Mouse (Mus musculus) liver, postnatal 0 days (tissue): ENCODE measurements at regions not wholly inside any gene's neighbourhood (a gene's known extent, or its start where the extent isn't known, plus 50 kb on each side); places are given as distances from the start of the nearest gene placed in this dataset.

Experiments
- ATAC-seq: fragments of 200-750 bp; cut with Nextera tagmentation; 2 replicates; pipeline ENCODE4 v1.8.0; 2017; ENCODE audit warnings: mild to moderate bottlenecking, moderate library complexity
- DNase-seq: peaks from one replicate; pipeline ENCODE4 v3.0.0-alpha.2; 2016
- H3K27ac ChIP-seq: fragments of 300-500 bp; sonication (generic); 2 replicates; pipeline ENCODE4 v1.5.1; 2014; ENCODE audit warnings: antibody characterized with exemption, moderate library complexity, mild to moderate bottlenecking, low read depth
- H3K27me3 ChIP-seq: fragments of 300-500 bp; sonication (generic); 2 replicates; pipeline ENCODE4 v1.6.1; 2014; ENCODE audit warnings: low read length, control low read depth, mixed read lengths; ENCODE audit not compliant: insufficient read depth
- H3K36me3 ChIP-seq: fragments of 300-500 bp; sonication (generic); replicated peaks from 2 replicates; pipeline ENCODE4 v1.6.1; 2014; ENCODE audit warnings: mild to moderate bottlenecking, control low read depth, low read length, moderate library complexity, mixed read lengths; ENCODE audit not compliant: insufficient read depth
- H3K4me1 ChIP-seq: fragments of 300-500 bp; sonication (generic); 2 replicates; pipeline ENCODE4 v1.6.1; 2014; ENCODE audit warnings: antibody characterized with exemption, mild to moderate bottlenecking, control low read depth; ENCODE audit not compliant: insufficient read depth
- H3K4me2 ChIP-seq: fragments of 300-500 bp; sonication (generic); 2 replicates; pipeline ENCODE4 v1.6.1; 2014; ENCODE audit warnings: low read depth, mild to moderate bottlenecking, low read length, moderate library complexity, mixed read lengths
- H3K4me3 ChIP-seq: fragments of 300-500 bp; sonication (generic); 2 replicates; pipeline ENCODE4 v1.5.1; 2014; ENCODE audit warnings: low read depth, low read length
- H3K9ac ChIP-seq: fragments of 300-500 bp; sonication (generic); replicated peaks from 2 replicates; pipeline ENCODE4 v1.6.1; 2014; ENCODE audit warnings: mild to moderate bottlenecking, moderate library complexity
- H3K9me3 ChIP-seq: fragments of 300-500 bp; sonication (generic); 2 replicates; pipeline ENCODE4 v1.6.1; 2016; ENCODE audit warnings: mild to moderate bottlenecking, control low read depth, low read length, mixed read lengths
- CTCF ChIP-seq: sonication (generic); IDR thresholded peaks from 2 replicates; pipeline ENCODE4 v1.5.1; 2016; ENCODE audit warnings: antibody characterized with exemption, low read depth
- EP300 ChIP-seq: IDR thresholded peaks from 2 replicates; pipeline ENCODE4 v1.6.1; 2016; ENCODE audit warnings: antibody characterized with exemption, low read depth, mild to moderate bottlenecking
- WGBS: fragments of 180-500 bp; shearing (Covaris S2); extraction: QIAGEN DNeasy Blood & Tissue Kit; methylation state at CpG from one replicate; pipeline ENCODE4 v1.1.7; 2014; ENCODE audit not compliant: insufficient replicate concordance; 5-methylcytosine and 5-hydroxymethylcytosine counted together

- H3K36me3 ChIP-seq: no peaks in the 10 kb centered on the region
- DNase-seq: no peak
- H3K4me1 ChIP-seq: no peaks in the 10 kb centered on the region
- TF ChIP-seq EP300 (no peak), CTCF (no peak)
- no peak overlapping the region for H3K4me2 ChIP-seq
- H3K9ac ChIP-seq: no peak overlapping the region
- H3K27ac ChIP-seq: no peak overlapping the region
- H3K9me3 ChIP-seq: no peaks in the 10 kb centered on the region
- 69% methylated on average over 6 of the region's 6 CpGs for WGBS
- H3K4me3 ChIP-seq: no peak overlapping the region
- no peaks in the 10 kb centered on the region for H3K27me3 ChIP-seq
- ATAC-seq: no peak
These were observed 332.4 kb upstream of the Pbx1 start for GRCm38 (mm10) chr1:168764368-168764895.

- Histone ChIP-seq H3K9ac (no peak overlapping the region), H3K4me3 (no peak overlapping the region), H3K4me1 (no peaks in the 10 kb centered on the region), H3K9me3 (no peaks in the 10 kb centered on the region), H3K36me3 (no peaks in the 10 kb centered on the region), H3K27ac (no peak overlapping the region), H3K4me2 (no peak overlapping the region), H3K27me3 (no peaks in the 10 kb centered on the region)
- TF ChIP-seq CTCF (no peak), EP300 (no peak)
- DNase-seq (no peak), ATAC-seq (no peak)
- 90% methylated on average over 2 of the region's 2 CpGs for WGBS
These were observed 329.0 kb upstream of the Pbx1 start for GRCm38 (mm10) chr1:168761095-168761494.

GRCm38 (mm10) chr1:168760239-168760638, 328.2 kb upstream of the Pbx1 start:
- H3K27me3 ChIP-seq: no peaks in the 10 kb centered on the region
- no peaks in the 10 kb centered on the region for H3K9me3 ChIP-seq
- no peak for DNase-seq
- no peaks in the 10 kb centered on the region for H3K4me1 ChIP-seq
- no peaks in the 10 kb centered on the region for H3K36me3 ChIP-seq
- no peak overlapping the region for H3K4me2 ChIP-seq
- no peak overlapping the region for H3K9ac ChIP-seq
- WGBS: 63% methylated on average over 1 of the region's 1 CpGs
- TF ChIP-seq EP300 (no peak), CTCF (no peak)
- no peak overlapping the region for H3K27ac ChIP-seq
- ATAC-seq: no peak
- no peak overlapping the region for H3K4me3 ChIP-seq

GRCm38 (mm10) chr1:168758835-168759234, 326.8 kb upstream of the Pbx1 start:
- no peaks in the 10 kb centered on the region for H3K36me3 ChIP-seq
- no peak overlapping the region for H3K4me2 ChIP-seq
- H3K27ac ChIP-seq: no peak overlapping the region
- TF ChIP-seq EP300 (no peak), CTCF (no peak)
- H3K4me3 ChIP-seq: no peak overlapping the region
- H3K9me3 ChIP-seq: no peaks in the 10 kb centered on the region
- H3K9ac ChIP-seq: no peak overlapping the region
- no peaks in the 10 kb centered on the region for H3K27me3 ChIP-seq
- DNase-seq (no peak), ATAC-seq (no peak)
- 80% methylated on average over 2 of the region's 2 CpGs for WGBS
- H3K4me1 ChIP-seq: no peaks in the 10 kb centered on the region

- Histone ChIP-seq H3K4me2 (no peak overlapping the region), H3K36me3 (no peaks in the 10 kb centered on the region), H3K4me3 (no peak overlapping the region), H3K4me1 (no peaks in the 10 kb centered on the region), H3K9ac (no peak overlapping the region), H3K27me3 (no peaks in the 10 kb centered on the region), H3K9me3 (no peaks in the 10 kb centered on the region), H3K27ac (no peak overlapping the region)
- TF ChIP-seq CTCF (no peak), EP300 (no peak)
- WGBS: 77% methylated on average over 7 of the region's 7 CpGs
- DNase-seq: no peak
- no peak for ATAC-seq
These were observed 322.1 kb upstream of the Pbx1 start for GRCm38 (mm10) chr1:168754196-168754595.

- WGBS: 41% methylated on average over 1 of the region's 1 CpGs
- H3K27ac ChIP-seq: no peak overlapping the region
- no peak for TF ChIP-seq CTCF
- TF ChIP-seq EP300: no peak
- no peak overlapping the region for H3K4me2 ChIP-seq
- no peaks in the 10 kb centered on the region for H3K36me3 ChIP-seq
- no peaks in the 10 kb centered on the region for H3K9me3 ChIP-seq
- DNase-seq: no peak
- H3K9ac ChIP-seq: no peak overlapping the region
- no peaks in the 10 kb centered on the region for H3K27me3 ChIP-seq
- no peaks in the 10 kb centered on the region for H3K4me1 ChIP-seq
- H3K4me3 ChIP-seq: no peak overlapping the region
- ATAC-seq: no peak
These were observed 311.4 kb upstream of the Pbx1 start for GRCm38 (mm10) chr1:168743435-168743834.

GRCm38 (mm10) chr1:168738005-168738404, 305.9 kb upstream of the Pbx1 start:
- H3K36me3 ChIP-seq: no peaks in the 10 kb centered on the region
- H3K27ac ChIP-seq: no peak overlapping the region
- ATAC-seq: no peak
- H3K9ac ChIP-seq: no peak overlapping the region
- DNase-seq: no peak
- WGBS: 76% methylated on average over 3 of the region's 3 CpGs
- H3K27me3 ChIP-seq: no peaks in the 10 kb centered on the region
- no peak overlapping the region for H3K4me3 ChIP-seq
- TF ChIP-seq CTCF (no peak), EP300 (no peak)
- H3K4me2 ChIP-seq: no peak overlapping the region
- H3K4me1 ChIP-seq: no peaks in the 10 kb centered on the region
- no peaks in the 10 kb centered on the region for H3K9me3 ChIP-seq
